Mouse (Mus musculus): Measurements from ENCODE around the gene Stab1. TPM values are rescaled to one million over a fixed set of nuclear protein-coding genes. Genes with fewer than 3 reads are reported as not detected.

The Stab1 gene
- polyA plus RNA-seq, 1 experiment from 2014 or later, result 42.5 TPM

DNA sequence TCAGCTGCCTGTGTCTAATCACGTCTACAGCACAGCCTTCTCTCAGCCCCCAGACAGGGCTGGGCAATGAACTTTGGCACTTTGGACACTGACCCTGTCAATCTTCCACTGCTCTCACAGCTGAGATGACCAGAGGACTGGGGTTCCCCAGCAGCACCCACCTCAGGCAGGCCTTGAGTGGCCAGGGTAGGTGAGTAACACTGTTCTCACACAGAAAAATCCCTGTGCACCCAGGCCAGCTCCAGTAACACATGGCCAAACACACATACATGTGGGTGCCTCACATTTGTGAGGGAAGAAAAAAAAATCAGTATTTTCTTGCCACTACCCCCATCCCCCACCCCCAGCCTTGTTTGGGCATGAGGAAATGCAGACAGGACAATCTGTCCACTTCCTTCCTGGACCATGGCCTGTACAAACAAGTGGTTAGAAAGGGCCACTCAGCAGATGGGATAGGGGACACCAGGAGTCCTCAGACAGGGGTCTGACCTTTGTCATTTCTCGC lies 14.4 kb upstream of the Stab1 start:
- H3K4me1 ChIP-seq (ENCODE audit: insufficient read depth), result peaks cover 34% of the 10 kb centered on the region
- H3K27me3 ChIP-seq (ENCODE audit: insufficient read depth, low read length), result no peaks in the 10 kb centered on the region
- no peaks in the 10 kb centered on the region for H3K9me3 ChIP-seq (ENCODE audit: low read length)
- H3K4me3 ChIP-seq (ENCODE audit: low read depth, low read length), result peak overlapping the region; percentile 36
- H3K27ac ChIP-seq (ENCODE audit: low read depth), result peak overlapping the region; percentile 81
- TF ChIP-seq EP300 (IDR thresholded peaks at IDR 0.05; ENCODE audit: low read depth) (peak; percentile 78; the same call in 1 of the 2 replicates), CTCF (IDR thresholded peaks at IDR 0.05; ENCODE audit: low read depth) (no peak)
- WGBS (ENCODE audit: insufficient replicate concordance), result 48% methylated on average over 2 of the region's 2 CpGs
- peak overlapping the region; percentile 61 for H3K4me2 ChIP-seq (ENCODE audit: low read depth, low read length)
- ATAC-seq (peak; percentile 80), DNase-seq (peak; percentile 69)
- H3K36me3 ChIP-seq (replicated peaks; ENCODE audit: insufficient read depth, low read length), result peaks cover 75% of the 10 kb centered on the region
- peak overlapping the region; percentile 53; the same call in 1 of the 2 replicates for H3K9ac ChIP-seq (replicated peaks)

DNA sequence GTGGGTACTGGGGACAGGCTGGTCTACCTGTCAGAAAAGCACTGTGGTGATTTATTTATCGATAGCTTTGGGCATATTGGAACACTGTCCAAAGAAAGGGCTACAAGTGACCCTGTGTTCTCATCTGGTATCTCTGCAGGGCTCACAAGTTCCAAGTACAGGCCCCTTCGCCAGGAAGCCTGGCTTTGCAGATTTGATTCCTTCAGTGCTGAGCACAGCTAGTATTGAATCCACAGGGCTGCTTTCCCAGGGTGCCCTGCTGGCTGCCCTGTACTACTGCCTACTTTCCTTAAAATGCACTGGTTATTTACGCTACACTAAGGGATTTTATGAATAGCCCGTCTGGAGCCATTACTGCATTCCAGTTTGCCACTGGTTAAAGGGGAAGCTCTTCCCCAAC lies 13.1 kb upstream of the Stab1 start:
- TF ChIP-seq CTCF (IDR thresholded peaks at IDR 0.05; ENCODE audit: low read depth), result no peak
- TF ChIP-seq EP300 (IDR thresholded peaks at IDR 0.05; ENCODE audit: low read depth), result no peak
- Histone ChIP-seq H3K4me1 (ENCODE audit: insufficient read depth) (peaks cover 29% of the 10 kb centered on the region), H3K27ac (ENCODE audit: low read depth) (peak overlapping the region; percentile 81), H3K9ac (replicated peaks) (peak overlapping the region; percentile 53), H3K4me2 (ENCODE audit: low read depth, low read length) (peak overlapping the region; percentile 61), H3K4me3 (ENCODE audit: low read depth, low read length) (peak overlapping the region; percentile 36), H3K36me3 (replicated peaks; ENCODE audit: insufficient read depth, low read length) (peaks cover 75% of the 10 kb centered on the region), H3K27me3 (ENCODE audit: insufficient read depth, low read length) (no peaks in the 10 kb centered on the region), H3K9me3 (ENCODE audit: low read length) (no peaks in the 10 kb centered on the region)
- DNase-seq (peak; percentile 14), ATAC-seq (peak; percentile 20; the same call in 1 of the 2 replicates)
- WGBS (ENCODE audit: insufficient replicate concordance), result 78% methylated on average over 4 of the region's 4 CpGs

DNA sequence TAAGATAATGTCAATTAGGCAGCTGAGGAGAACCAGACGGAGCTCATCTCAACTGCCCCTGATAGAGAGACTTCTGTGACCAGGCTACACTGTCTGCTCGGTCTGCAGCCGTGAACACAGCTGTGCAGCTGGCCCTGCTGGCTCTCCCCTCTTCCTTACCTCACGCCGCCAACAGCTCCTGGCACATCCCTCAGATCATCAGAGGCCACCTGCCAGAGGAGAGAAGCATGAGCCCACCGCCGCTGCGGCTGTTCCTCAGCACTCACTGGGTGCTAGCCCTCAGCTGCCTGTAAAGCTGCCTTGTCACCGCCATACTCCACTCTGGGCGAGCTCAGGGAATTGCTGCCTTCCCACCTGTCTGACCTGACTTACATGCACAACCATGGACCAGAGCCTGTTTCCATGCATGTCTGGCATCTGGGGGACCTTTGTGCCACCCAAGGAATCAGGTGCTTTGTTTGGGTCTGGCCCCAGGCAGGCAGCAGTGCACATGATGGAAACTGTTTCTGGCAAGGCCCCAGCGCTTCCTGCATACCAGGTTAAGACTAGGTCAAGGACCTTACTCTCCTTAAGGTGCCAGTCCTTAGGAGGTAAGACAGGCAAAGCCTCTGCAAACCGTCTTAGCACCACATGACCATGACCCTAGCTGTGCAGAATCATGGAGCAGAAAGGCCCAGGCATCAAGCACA lies 11.4 kb upstream of the Stab1 start:
- H3K9ac ChIP-seq (replicated peaks), result peak overlapping the region; percentile 21; the same call in 1 of the 2 replicates
- no peaks in the 10 kb centered on the region for H3K27me3 ChIP-seq (ENCODE audit: insufficient read depth, low read length)
- peak overlapping the region; percentile 2; the same call in 1 of the 2 replicates for H3K27ac ChIP-seq (ENCODE audit: low read depth)
- H3K36me3 ChIP-seq (replicated peaks; ENCODE audit: insufficient read depth, low read length), result peaks cover 79% of the 10 kb centered on the region
- no peak for TF ChIP-seq EP300 (IDR thresholded peaks at IDR 0.05; ENCODE audit: low read depth)
- TF ChIP-seq CTCF (IDR thresholded peaks at IDR 0.05; ENCODE audit: low read depth), result no peak
- ATAC-seq (no peak), DNase-seq (no peak)
- H3K4me1 ChIP-seq (ENCODE audit: insufficient read depth), result peaks cover 24% of the 10 kb centered on the region
- WGBS (ENCODE audit: insufficient replicate concordance), result 84% methylated on average over 12 of the region's 12 CpGs
- no peak overlapping the region for H3K4me3 ChIP-seq (ENCODE audit: low read depth, low read length)
- peak overlapping the region; percentile 61 for H3K4me2 ChIP-seq (ENCODE audit: low read depth, low read length)
- no peaks in the 10 kb centered on the region for H3K9me3 ChIP-seq (ENCODE audit: low read length)

DNA sequence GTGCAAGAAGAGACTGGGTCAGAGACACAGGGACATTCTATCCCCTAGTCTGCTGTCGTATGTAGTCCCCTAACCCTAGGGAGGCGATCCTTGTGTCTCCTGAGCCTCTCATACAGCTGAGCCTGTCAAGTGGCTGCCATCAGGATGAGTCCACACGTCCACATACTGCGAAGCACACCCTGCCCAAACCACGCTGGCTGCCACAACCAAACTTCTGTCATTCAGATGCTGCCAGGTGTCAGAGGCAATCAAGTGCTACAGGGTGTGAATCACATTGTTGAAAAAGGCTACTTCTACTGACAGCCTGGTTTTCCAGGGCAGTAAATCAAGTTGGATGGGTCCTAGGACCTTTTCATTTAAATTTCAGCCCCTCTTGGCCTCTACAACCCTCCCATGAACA lies 9.3 kb upstream of the Stab1 start:
- H3K9me3 ChIP-seq (ENCODE audit: low read length), result no peaks in the 10 kb centered on the region
- no peak overlapping the region for H3K4me2 ChIP-seq (ENCODE audit: low read depth, low read length)
- no peak for DNase-seq
- peaks cover 87% of the 10 kb centered on the region for H3K36me3 ChIP-seq (replicated peaks; ENCODE audit: insufficient read depth, low read length)
- H3K9ac ChIP-seq (replicated peaks), result no peak overlapping the region
- TF ChIP-seq EP300 (IDR thresholded peaks at IDR 0.05; ENCODE audit: low read depth) (no peak), CTCF (IDR thresholded peaks at IDR 0.05; ENCODE audit: low read depth) (no peak)
- H3K4me1 ChIP-seq (ENCODE audit: insufficient read depth), result peaks cover 9% of the 10 kb centered on the region
- H3K4me3 ChIP-seq (ENCODE audit: low read depth, low read length), result no peak overlapping the region
- H3K27me3 ChIP-seq (ENCODE audit: insufficient read depth, low read length), result no peaks in the 10 kb centered on the region
- no peak for ATAC-seq
- 84% methylated on average over 5 of the region's 5 CpGs for WGBS (ENCODE audit: insufficient replicate concordance)
- H3K27ac ChIP-seq (ENCODE audit: low read depth), result no peak overlapping the region

DNA sequence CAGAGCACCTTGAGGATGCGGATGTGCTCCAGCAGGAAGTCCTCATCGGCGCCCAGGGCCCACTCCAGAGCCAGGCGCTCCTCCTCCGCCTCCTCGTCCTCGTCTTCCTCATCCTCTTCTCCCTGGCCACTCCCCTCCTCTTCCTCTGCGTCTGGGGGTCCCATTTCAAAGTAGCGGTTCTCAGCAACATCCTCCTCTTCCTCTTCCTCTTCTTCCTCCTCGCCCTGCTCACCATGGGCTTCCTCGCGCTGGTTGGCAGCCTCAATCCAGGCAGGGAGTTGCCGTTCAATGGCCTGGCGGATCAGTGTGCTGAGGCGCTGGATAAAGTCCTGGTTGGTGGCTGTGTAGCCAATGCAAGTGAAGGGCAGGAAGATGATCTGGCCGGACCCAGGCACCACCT lies 8.8 kb upstream of the Stab1 start:
- no peak for ATAC-seq
- H3K27me3 ChIP-seq (ENCODE audit: insufficient read depth, low read length), result no peaks in the 10 kb centered on the region
- peaks cover 9% of the 10 kb centered on the region for H3K4me1 ChIP-seq (ENCODE audit: insufficient read depth)
- H3K9me3 ChIP-seq (ENCODE audit: low read length), result no peaks in the 10 kb centered on the region
- H3K4me2 ChIP-seq (ENCODE audit: low read depth, low read length), result no peak overlapping the region
- peak; percentile 14 for DNase-seq
- H3K36me3 ChIP-seq (replicated peaks; ENCODE audit: insufficient read depth, low read length), result peaks cover 89% of the 10 kb centered on the region
- no peak overlapping the region for H3K9ac ChIP-seq (replicated peaks)
- TF ChIP-seq EP300 (IDR thresholded peaks at IDR 0.05; ENCODE audit: low read depth) (no peak), CTCF (IDR thresholded peaks at IDR 0.05; ENCODE audit: low read depth) (no peak)
- H3K27ac ChIP-seq (ENCODE audit: low read depth), result no peak overlapping the region
- WGBS (ENCODE audit: insufficient replicate concordance), result 81% methylated on average over 16 of the region's 16 CpGs
- no peak overlapping the region for H3K4me3 ChIP-seq (ENCODE audit: low read depth, low read length)

DNA sequence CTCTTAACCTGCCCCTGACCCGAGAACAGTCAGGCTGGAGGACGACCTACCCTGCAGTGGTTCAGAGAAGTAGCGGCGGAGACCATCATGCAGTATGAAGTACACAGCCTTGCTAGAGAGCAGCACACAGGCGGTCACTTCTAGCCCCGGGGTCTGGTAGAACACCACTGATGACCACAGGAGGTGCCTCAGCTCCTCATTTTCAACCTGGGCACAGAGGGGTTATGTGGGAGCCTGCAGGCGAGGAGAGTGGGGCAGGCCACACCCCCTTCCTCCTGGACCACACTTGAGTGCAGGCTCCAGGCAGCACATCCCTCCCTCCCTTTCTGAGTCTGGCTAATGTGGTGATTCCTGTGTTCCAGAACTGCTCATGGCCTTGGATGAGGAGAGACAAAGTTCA lies 5.1 kb upstream of the Stab1 start:
- 80% methylated on average over 7 of the region's 7 CpGs for WGBS (ENCODE audit: insufficient replicate concordance)

More for the DNA sequence above, 5.1 kb upstream of the Stab1 start:
- H3K4me1 ChIP-seq (ENCODE audit: insufficient read depth), result 0 out of 2 replicates have a peak, but pooled peaks cover 3% of the 10 kb centered on the region
- H3K27ac ChIP-seq (ENCODE audit: low read depth), result peak overlapping the region; percentile 39; the same call in 1 of the 2 replicates
- ATAC-seq (no peak), DNase-seq (no peak)
- peaks cover 81% of the 10 kb centered on the region for H3K36me3 ChIP-seq (replicated peaks; ENCODE audit: insufficient read depth, low read length)
- no peaks in the 10 kb centered on the region for H3K27me3 ChIP-seq (ENCODE audit: insufficient read depth, low read length)
- H3K4me3 ChIP-seq (ENCODE audit: low read depth, low read length), result no peak overlapping the region
- TF ChIP-seq EP300 (IDR thresholded peaks at IDR 0.05; ENCODE audit: low read depth) (no peak), CTCF (IDR thresholded peaks at IDR 0.05; ENCODE audit: low read depth) (no peak)
- H3K9me3 ChIP-seq (ENCODE audit: low read length), result no peaks in the 10 kb centered on the region
- no peak overlapping the region for H3K9ac ChIP-seq (replicated peaks)
- H3K4me2 ChIP-seq (ENCODE audit: low read depth, low read length), result no peak overlapping the region

All from liver, postnatal 0 days (tissue).